Mouse (Mus musculus) urinary bladder, adult 18-20 months (tissue): ENCODE data around the gene Osm.

Experiments used
- DNase-seq, 2 experiments: peaks; one replicate each; pipeline ENCODE4 v3.0.0; 2022; ENCODE audit warnings: low spot score in 2 of 2, mixed read lengths in 2 of 2

The Osm gene

GRCm38 (mm10) chr11:4215061-4215460 lies 21.2 kb upstream of the Osm start:
- no peak for DNase-seq

- peak in 1 of 2 experiments; percentile 56 for DNase-seq
Observed at GRCm38 (mm10) chr11:4216248-4217000, 19.8 kb upstream of the Osm start.

- DNase-seq, result peak; percentile 87 to 91
Observed at GRCm38 (mm10) chr11:4217914-4218629, 18.1 kb upstream of the Osm start, which contains the start of gene Castor1. Castor1 (plus strand) TSS chr11:4218225.

- DNase-seq, result no peak
Observed at GRCm38 (mm10) chr11:4218637-4219036, 17.6 kb upstream of the Osm start.

GRCm38 (mm10) chr11:4219317-4219751 lies 16.9 kb upstream of the Osm start:
- DNase-seq, result peak in 1 of 2 experiments; percentile 76

- DNase-seq, result no peak
Observed at GRCm38 (mm10) chr11:4219908-4220307, 16.3 kb upstream of the Osm start.

GRCm38 (mm10) chr11:4220443-4221400 lies 15.5 kb upstream of the Osm start:
- DNase-seq, result peak in 1 of 2 experiments; percentile 76

GRCm38 (mm10) chr11:4222046-4222950 lies 13.9 kb upstream of the Osm start:
- no peak for DNase-seq

GRCm38 (mm10) chr11:4223393-4224188 lies 12.6 kb upstream of the Osm start:
- no peak for DNase-seq

GRCm38 (mm10) chr11:4224223-4224622 lies 12.0 kb upstream of the Osm start:
- DNase-seq, result no peak

- DNase-seq, result no peak
Observed at GRCm38 (mm10) chr11:4226569-4227325, 9.5 kb upstream of the Osm start.

GRCm38 (mm10) chr11:4228463-4228862 lies 7.8 kb upstream of the Osm start:
- DNase-seq, result no peak

- DNase-seq, result no peak
Observed at GRCm38 (mm10) chr11:4229841-4230240, 6.4 kb upstream of the Osm start.

GRCm38 (mm10) chr11:4231435-4231834 lies 4.8 kb upstream of the Osm start:
- no peak for DNase-seq

GRCm38 (mm10) chr11:4232644-4233043 lies 3.6 kb upstream of the Osm start:
- DNase-seq, result no peak

GRCm38 (mm10) chr11:4235052-4235655 lies 1.1 kb upstream of the Osm start:
- no peak for DNase-seq

- no peak for DNase-seq
Observed at GRCm38 (mm10) chr11:4236546-4237067, 387 bp downstream of the Osm start.

- no peak for DNase-seq
Observed at GRCm38 (mm10) chr11:4237389-4237912, 1.2 kb downstream of the Osm start.
